In the genomic region with DNA sequence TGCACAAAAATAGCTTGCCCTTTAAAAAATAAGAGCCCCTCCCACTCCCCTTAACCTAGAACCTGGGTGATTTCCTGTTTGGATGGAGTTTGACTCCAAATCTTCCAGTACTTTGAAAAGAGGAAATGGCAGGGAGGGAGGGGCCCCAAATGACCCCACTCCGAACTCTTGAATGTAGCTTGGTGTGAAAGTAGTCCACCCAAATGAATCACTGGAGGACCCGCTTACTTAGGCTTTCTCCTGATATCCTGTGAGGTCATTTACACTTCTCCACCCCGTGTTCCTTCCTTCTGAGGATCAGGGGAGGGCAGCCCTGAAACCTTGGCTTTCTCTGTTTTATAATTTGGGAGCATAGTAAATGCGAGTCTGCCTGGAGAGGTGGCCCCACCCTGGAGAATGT, we compare ENCODE assay signal across 9 mouse cellular contexts. TPM values are rescaled to one million over a fixed set of nuclear protein-coding genes. Genes with fewer than 3 reads are reported as not detected.
DNase-seq lines count a peak whose midpoint lies in the region; ATAC-seq and TF ChIP-seq lines count a peak whose summit lies in the region.
"Had no signal": no experiment of that assay in that cellular context is flagged by ENCODE, and none has a peak within 500 bp of the region (broad histone marks: within the 10 kb centered on the region; RNA-seq: fewer than 3 reads in every experiment).

No protein-coding gene starts in this region.

- peak overlapping the region; percentile 73; the same call in 1 of the 2 replicates for H3K4me3 ChIP-seq in brown adipose tissue, adult 24 weeks (ENCODE audit: insufficient read depth, low read depth, low read length)
- no peak overlapping the region for H3K4me3 ChIP-seq in liver, embryonic 14.5 days (ENCODE audit: insufficient read depth in 1 of 2, low read depth in 2 of 2, low read length in 2 of 2)

- no peaks in the 10 kb centered on the region for H3K36me3 ChIP-seq in liver, embryonic 14.5 days (replicated peaks; ENCODE audit: control insufficient read depth, insufficient read depth, low read depth)
- H3K36me3 ChIP-seq: midbrain, embryonic 12.5 days had no signal

- no peak for TF ChIP-seq EP300 in liver, embryonic 14.5 days (IDR thresholded peaks at IDR 0.05; ENCODE audit: low read depth)

- intact Hi-C loops in heart, postnatal 14 days (cut with DNase I) = loop anchor here (5.0 kb wide), 1 partner anchor 135 kb away; no protein-coding TSS in a partner anchor

- TF ChIP-seq CTCF in liver, embryonic 14.5 days (IDR thresholded peaks at IDR 0.05; ENCODE audit: low read depth) = no peak

- no peaks in the 10 kb centered on the region for H3K9me3 ChIP-seq in liver, embryonic 14.5 days (ENCODE audit: control insufficient read depth, low read length)
- H3K9me3 ChIP-seq: midbrain, embryonic 12.5 days had no signal

- peaks cover 8% of the 10 kb centered on the region; the same call in 1 of the 2 replicates for H3K27me3 ChIP-seq in liver, embryonic 14.5 days (ENCODE audit: control insufficient read depth, insufficient read depth, low read length)

- no peak overlapping the region for H3K9ac ChIP-seq in liver, embryonic 14.5 days (replicated peaks)

- peak overlapping the region; percentile 40; the same call in 1 of the 2 replicates for H3K4me2 ChIP-seq in liver, embryonic 14.5 days (ENCODE audit: low read depth)

- DNase-seq in CD4-positive, CD25-positive, alpha-beta regulatory T cell, adult 2 months (ENCODE audit: low read depth, low spot score) = peak; percentile 7
- peak; percentile 39 to 42 for DNase-seq in heart, postnatal 14 days
- no peak for DNase-seq in liver, embryonic 14.5 days (ENCODE audit: low read depth in 3 of 3, low spot score in 3 of 3)
- no peak for DNase-seq in testis, postnatal 14 days (ENCODE audit: low spot score)
- DNase-seq in frontal cortex, postnatal 10 days (ENCODE audit: low spot score in 2 of 2) = no peak
- DNase-seq in thymus, adult 18-20 months = no peak

- 10% methylated on average over 4 of the region's 4 CpGs for WGBS in liver, embryonic 14.5 days (ENCODE audit: insufficient replicate concordance)

- peak overlapping the region; percentile 70 for H3K27ac ChIP-seq in brown adipose tissue, adult 24 weeks (replicated peaks; ENCODE audit: low read depth, low read length)
- H3K27ac ChIP-seq in liver, embryonic 14.5 days = no peak overlapping the region
- H3K27ac ChIP-seq: midbrain, embryonic 12.5 days had no signal

- no peak for ATAC-seq in CD4-positive, CD25-positive, alpha-beta regulatory T cell, adult 4 months
- no peak for ATAC-seq in liver, embryonic 14.5 days (ENCODE audit: insufficient read depth)

- H3K4me1 ChIP-seq in brown adipose tissue, adult 24 weeks (ENCODE audit: control insufficient read depth, insufficient read depth, insufficient read length, low read length) = no peaks in the 10 kb centered on the region
- peaks cover 0 to 9% of the 10 kb centered on the region in 2 experiments; a peak in 1 of 4 replicates for H3K4me1 ChIP-seq in liver, embryonic 14.5 days (replicated peaks; ENCODE audit: control insufficient read depth in 2 of 2, insufficient read depth in 2 of 2, low read length in 1 of 2)

RNA-seq across cellular contexts. Expression of a gene that starts 0.6 kb away (rescaled TPM):
- polyA plus RNA-seq in CD4-positive, CD25-positive, alpha-beta regulatory T cell, adult 4 months (2017; shearing (Covaris generic)) = 1 to 10 TPM in 1 of 2 experiments, under 1 TPM in 1; 0.91 to 1.7 TPM
- polyA plus RNA-seq in brown adipose tissue, adult 24 weeks (2012; ENCODE audit: insufficient read depth, insufficient read length, missing spikeins) = 2.3 and 2.6 TPM in 2 replicates
- total RNA-seq in heart, postnatal 14 days (2021) = 1 to 10 TPM; 5.5 to 5.7 TPM
- 3.0 and 3.4 TPM in 2 replicates for polyA plus RNA-seq in liver, embryonic 14.5 days (2012; rRNA removed)
- 3.8 and 4.1 TPM in 2 replicates for polyA plus RNA-seq in liver, embryonic 14.5 days (2014; fragmentation: Nextera tagmentation; extraction: Ambion mirVana)

Comparison
In these comparisons a context has a peak if more than half of its experiments do, and no peak if none do; other contexts are left out.
1. DNase-seq: peak in CD4-positive, CD25-positive, alpha-beta regulatory T cell, adult 2 months (single experiment) and heart, postnatal 14 days (2 of 2); none in liver, embryonic 14.5 days (0 of 3), testis, postnatal 14 days (single experiment), frontal cortex, postnatal 10 days (0 of 2) and thymus, adult 18-20 months (0 of 2).